Mouse (Mus musculus) frontal cortex, adult (tissue): ENCODE results near the gene Kank4.

Experiments used
- ATAC-seq: cut with Nextera tagmentation; 2 replicates; pipeline ENCODE4 v1.9.2; 2017; ENCODE audit warnings: mild to moderate bottlenecking, moderate library complexity, mixed read lengths; ENCODE audit not compliant: low TSS enrichment

Gene Kank4

GRCm38 (mm10) chr4:98717735-98718546, 99.4 kb downstream of the Kank4 start:
- peak; percentile 41; the same call in 1 of the 2 replicates for ATAC-seq

- no peak for ATAC-seq
Observed at GRCm38 (mm10) chr4:98710891-98711290, 106.4 kb downstream of the Kank4 start.
